Mouse (Mus musculus): ENCODE results near the gene Utf1. TPM values are rescaled to one million over a fixed set of nuclear protein-coding genes. Genes with fewer than 3 reads are reported as not detected.
A peak's percentile ranks its signal among the peaks of the same experiment; 100 is the strongest.

Gene Utf1
- total RNA-seq, 1 experiment: 147 TPM

- Histone ChIP-seq H3K27ac (ENCODE audit: insufficient read depth, low read depth, low read length, poor library complexity, severe bottlenecking) (no peak overlapping the region), H3K4me1 (ENCODE audit: control insufficient read depth in 2 of 2, insufficient read depth in 2 of 2, low read length in 2 of 2, poor library complexity in 1 of 2) (peaks cover under 1 to 36% of the 10 kb centered on the region in 2 experiments; a peak in 2 of 4 replicates), H3K36me3 (ENCODE audit: control insufficient read depth, insufficient read depth, low read length, poor library complexity, severe bottlenecking) (no peaks in the 10 kb centered on the region), H3K9me3 (ENCODE audit: control insufficient read depth, insufficient read depth, low read depth, low read length) (no peaks in the 10 kb centered on the region), H3K9ac (ENCODE audit: insufficient read depth, low read depth, low read length, poor library complexity, severe bottlenecking) (no peak overlapping the region), H3K4me3 (ENCODE audit: insufficient read depth in 1 of 2, low read depth in 1 of 2, low read length in 2 of 2, poor library complexity in 1 of 2, severe bottlenecking in 1 of 2) (no peak overlapping the region)
- peak; percentile 75 for DNase-seq (ENCODE audit: low read depth, low spot score)
- in situ Hi-C loops (cut with MboI; ENCODE audit: low sequenced_read_pairs in 2 of 2, unreplicated experiment in 2 of 2): no loop called here
- TF ChIP-seq ZC3H11A (IDR thresholded peaks at IDR 0.05; ENCODE audit: borderline replicate concordance, low read depth, low read length) (peak; percentile 10; the same call in 1 of the 2 replicates), MAFK (IDR thresholded peaks at IDR 0.05; ENCODE audit: insufficient read depth, low read depth, low read length) (no peak)
Observed at GRCm38 (mm10) chr7:139969348-139970130, 25.9 kb downstream of the Utf1 start.

DNA sequence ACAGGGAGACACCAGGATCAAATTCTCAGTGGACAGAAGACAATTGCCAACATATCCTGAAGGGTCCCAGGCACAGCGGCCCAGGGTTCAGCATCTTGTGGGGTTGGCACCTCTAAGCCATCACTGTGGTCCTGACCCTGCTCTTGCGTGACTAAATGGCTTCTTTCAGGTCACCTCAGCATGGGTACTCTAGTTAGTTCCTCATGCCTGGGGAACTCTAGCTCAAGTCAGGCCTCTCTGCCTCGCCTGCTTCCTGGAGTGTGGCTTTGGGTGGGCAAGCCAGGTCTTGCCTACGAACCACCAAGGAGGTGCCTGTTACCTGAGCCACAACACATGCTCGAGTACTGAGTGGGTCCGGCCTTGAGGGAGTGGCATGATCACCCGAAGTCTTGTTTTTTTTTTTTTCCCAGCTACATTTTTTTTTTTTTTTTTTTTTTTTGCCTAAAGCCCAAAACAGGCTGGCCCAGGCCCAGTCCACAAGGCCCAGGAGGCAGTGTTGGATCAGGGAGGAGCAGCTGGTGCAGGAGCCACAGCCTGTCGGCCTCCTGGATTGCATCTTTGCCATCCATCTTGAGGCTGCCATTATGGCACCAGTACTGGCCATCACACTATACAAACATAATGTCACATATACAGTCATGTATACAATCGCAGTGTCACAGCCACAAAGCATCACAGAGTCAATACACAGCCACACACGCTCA, 26.8 kb downstream of the Utf1 start:
- no peaks in the 10 kb centered on the region for H3K9me3 ChIP-seq (ENCODE audit: control insufficient read depth, insufficient read depth, low read depth, low read length)
- H3K4me3 ChIP-seq (ENCODE audit: insufficient read depth in 1 of 2, low read depth in 1 of 2, low read length in 2 of 2, poor library complexity in 1 of 2, severe bottlenecking in 1 of 2): no peak overlapping the region
- TF ChIP-seq ZC3H11A (IDR thresholded peaks at IDR 0.05; ENCODE audit: borderline replicate concordance, low read depth, low read length): no peak
- TF ChIP-seq HCFC1 (IDR thresholded peaks at IDR 0.05; ENCODE audit: borderline replicate concordance, insufficient read depth, low read length): no peak
- no peak for TF ChIP-seq CHD2 (IDR thresholded peaks at IDR 0.05; ENCODE audit: low read depth, low read length)
- no peak for TF ChIP-seq MAFK (IDR thresholded peaks at IDR 0.05; ENCODE audit: insufficient read depth, low read depth, low read length)
- TF ChIP-seq ZNF384 (IDR thresholded peaks at IDR 0.05; ENCODE audit: low read depth, low read length): no peak
- H3K27ac ChIP-seq (ENCODE audit: insufficient read depth, low read depth, low read length, poor library complexity, severe bottlenecking): no peak overlapping the region
- H3K4me1 ChIP-seq (ENCODE audit: control insufficient read depth in 2 of 2, insufficient read depth in 2 of 2, low read length in 2 of 2, poor library complexity in 1 of 2): peaks cover 3 to 43% of the 10 kb centered on the region in 2 experiments; a peak in 3 of 4 replicates
- no peak for DNase-seq (ENCODE audit: low read depth, low spot score)
- H3K9ac ChIP-seq (ENCODE audit: insufficient read depth, low read depth, low read length, poor library complexity, severe bottlenecking): no peak overlapping the region
- no peaks in the 10 kb centered on the region for H3K36me3 ChIP-seq (ENCODE audit: control insufficient read depth, insufficient read depth, low read length, poor library complexity, severe bottlenecking)
- in situ Hi-C loops (cut with MboI; ENCODE audit: low sequenced_read_pairs in 2 of 2, unreplicated experiment in 2 of 2): no loop called here

- no peak for TF ChIP-seq ZC3H11A (IDR thresholded peaks at IDR 0.05; ENCODE audit: borderline replicate concordance, low read depth, low read length)
- no peak for TF ChIP-seq CHD2 (IDR thresholded peaks at IDR 0.05; ENCODE audit: low read depth, low read length)
- TF ChIP-seq HCFC1 (IDR thresholded peaks at IDR 0.05; ENCODE audit: borderline replicate concordance, insufficient read depth, low read length): no peak
- no peak for TF ChIP-seq MAFK (IDR thresholded peaks at IDR 0.05; ENCODE audit: insufficient read depth, low read depth, low read length)
- TF ChIP-seq ZNF384 (IDR thresholded peaks at IDR 0.05; ENCODE audit: low read depth, low read length): no peak
Observed at GRCm38 (mm10) chr7:139970979-139971378, 27.4 kb downstream of the Utf1 start.

DNA sequence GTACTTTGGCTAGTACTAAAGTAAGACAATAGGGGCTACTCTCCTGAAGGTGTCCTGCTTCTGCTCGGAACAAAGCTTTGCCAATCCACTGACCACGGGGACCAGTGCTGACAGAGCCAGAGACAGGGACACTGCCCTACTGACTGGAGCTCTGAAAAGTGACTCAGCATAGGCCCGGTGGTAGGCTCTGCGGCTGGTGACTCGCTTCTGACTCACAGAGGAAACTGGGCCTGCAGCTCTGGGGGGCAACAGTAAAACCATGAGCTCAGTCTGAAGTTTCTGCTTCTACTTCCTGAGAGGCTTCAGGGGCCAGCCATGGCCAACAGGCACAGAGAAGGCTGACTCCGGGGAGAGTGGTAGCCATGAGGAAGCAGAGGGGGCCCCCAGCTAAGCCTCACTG, 27.8 kb downstream of the Utf1 start:
- Histone ChIP-seq H3K36me3 (ENCODE audit: control insufficient read depth, insufficient read depth, low read length, poor library complexity, severe bottlenecking) (no peaks in the 10 kb centered on the region), H3K27ac (ENCODE audit: insufficient read depth, low read depth, low read length, poor library complexity, severe bottlenecking) (no peak overlapping the region), H3K9ac (ENCODE audit: insufficient read depth, low read depth, low read length, poor library complexity, severe bottlenecking) (no peak overlapping the region), H3K4me1 (ENCODE audit: control insufficient read depth in 2 of 2, insufficient read depth in 2 of 2, low read length in 2 of 2, poor library complexity in 1 of 2) (peaks cover 3 to 50% of the 10 kb centered on the region in 2 experiments; a peak in 3 of 4 replicates), H3K9me3 (ENCODE audit: control insufficient read depth, insufficient read depth, low read depth, low read length) (no peaks in the 10 kb centered on the region), H3K4me3 (ENCODE audit: insufficient read depth in 1 of 2, low read depth in 1 of 2, low read length in 2 of 2, poor library complexity in 1 of 2, severe bottlenecking in 1 of 2) (no peak overlapping the region)
- in situ Hi-C loops (cut with MboI; ENCODE audit: low sequenced_read_pairs in 2 of 2, unreplicated experiment in 2 of 2): no loop called here
- DNase-seq (ENCODE audit: low read depth, low spot score): no peak
- no peak for TF ChIP-seq ZNF384 (IDR thresholded peaks at IDR 0.05; ENCODE audit: low read depth, low read length)
- no peak for TF ChIP-seq HCFC1 (IDR thresholded peaks at IDR 0.05; ENCODE audit: borderline replicate concordance, insufficient read depth, low read length)
- no peak for TF ChIP-seq MAFK (IDR thresholded peaks at IDR 0.05; ENCODE audit: insufficient read depth, low read depth, low read length)
- TF ChIP-seq CHD2 (IDR thresholded peaks at IDR 0.05; ENCODE audit: low read depth, low read length): no peak
- no peak for TF ChIP-seq ZC3H11A (IDR thresholded peaks at IDR 0.05; ENCODE audit: borderline replicate concordance, low read depth, low read length)

More at GRCm38 (mm10) chr7:139970979-139971378, 27.4 kb downstream of the Utf1 start:
- Histone ChIP-seq H3K27ac (ENCODE audit: insufficient read depth, low read depth, low read length, poor library complexity, severe bottlenecking) (no peak overlapping the region), H3K4me3 (ENCODE audit: insufficient read depth in 1 of 2, low read depth in 1 of 2, low read length in 2 of 2, poor library complexity in 1 of 2, severe bottlenecking in 1 of 2) (no peak overlapping the region), H3K9ac (ENCODE audit: insufficient read depth, low read depth, low read length, poor library complexity, severe bottlenecking) (no peak overlapping the region), H3K4me1 (ENCODE audit: control insufficient read depth in 2 of 2, insufficient read depth in 2 of 2, low read length in 2 of 2, poor library complexity in 1 of 2) (peaks cover 3 to 47% of the 10 kb centered on the region in 2 experiments; a peak in 3 of 4 replicates), H3K36me3 (ENCODE audit: control insufficient read depth, insufficient read depth, low read length, poor library complexity, severe bottlenecking) (no peaks in the 10 kb centered on the region), H3K9me3 (ENCODE audit: control insufficient read depth, insufficient read depth, low read depth, low read length) (no peaks in the 10 kb centered on the region)
- in situ Hi-C loops (cut with MboI; ENCODE audit: low sequenced_read_pairs in 2 of 2, unreplicated experiment in 2 of 2): no loop called here
- DNase-seq (ENCODE audit: low read depth, low spot score): no peak
